Mouse (Mus musculus): ENCODE data around the gene Nbas.

- no peak for TF ChIP-seq CTCF (IDR thresholded peaks at IDR 0.05; ENCODE audit: control insufficient read depth, insufficient read depth, insufficient read length)
- TF ChIP-seq FOSL1 (IDR thresholded peaks at IDR 0.05; ENCODE audit: insufficient read depth, low read length, poor library complexity, severe bottlenecking): peak; percentile 96
- TF ChIP-seq MYOD1 (IDR thresholded peaks at IDR 0.05; ENCODE audit: control insufficient read depth, insufficient read length, low read depth): peak; percentile 17
Measured at GRCm38 (mm10) chr12:13575605-13576600, 307.0 kb downstream of the Nbas start.

Data from C2C12 (cell line).